Mouse (Mus musculus) embryonic stem cell, embryonic (primary cell): Measurements from ENCODE around the gene Ptgr2.
"Not testable (repeated sequence)": the region's sequence is repeated elsewhere in the genome, so short reads cannot be mapped to it uniquely, and the experiment has no call there.

ENCODE experiments used
- CTCF ChIA-PET, 4 experiments: fragments of 300-600 bp in 2 of 4; fragments of 350-600 bp in 2 of 4; sonication (Branson Sonifier 250); formaldehyde crosslinking; loops; one replicate each; lab custom pipeline; 2022; ENCODE audit warnings: inconsistent platforms in 2 of 4; lab: Charles Lee
- POLR2A ChIA-PET, 4 experiments: fragments of 300-600 bp in 2 of 4; fragments of 350-600 bp in 2 of 4; sonication (Branson Sonifier 250); formaldehyde crosslinking; loops; one replicate each; lab custom pipeline; 2022; ENCODE audit warnings: antibody characterized with exemption in 4 of 4, inconsistent platforms in 1 of 4; lab: Charles Lee

Gene Ptgr2

GRCm38 (mm10) chr12:84278901-84279300 is 6.1 kb upstream of the Ptgr2 start:
- ChIA-PET CTCF (interaction anchor here in 1 of 4 experiments (1.0 kb wide), 1 partner anchor 292 kb away, joined by 4 read pairs; no protein-coding TSS in a partner anchor), POLR2A (interaction anchor here in 1 of 4 experiments (1.1 kb wide), 1 partner anchor 38 kb away, joined by 3 read pairs; the partner anchor contains the start of gene Zfp410)

- ChIA-PET POLR2A (interaction anchor here (0.6 to 2.5 kb wide), 24 partner anchors 9 to 329 kb away, joined by 3 to 19 read pairs (median 4); partner anchors contain the start of genes Zfp410 (in 3 of the 4), Lin52 (in 2 of the 4), Aldh6a1 (in 1 of the 4) and Pnma1 (in 1 of the 4)), CTCF (interaction anchor here in 2 of 4 experiments (0.5 to 1.0 kb wide), 4 partner anchors 122 to 349 kb away, joined by 3 to 10 read pairs (median 4); no protein-coding TSS in a partner anchor)
Observed at GRCm38 (mm10) chr12:84284391-84284790, 641 bp upstream of the Ptgr2 start.

- ChIA-PET POLR2A (interaction anchor here (0.5 to 2.5 kb wide), 38 partner anchors 8 to 1818 kb away, joined by 3 to 19 read pairs (median 4); partner anchors contain the start of genes Zfp410 (in 3 of the 4), Lin52 (in 2 of the 4), Aldh6a1 (in 1 of the 4) and Bbof1 (in 1 of the 4)), CTCF (interaction anchor here in 2 of 4 experiments (0.6 to 1.5 kb wide), 4 partner anchors 15 to 292 kb away, joined by 3 read pairs; no protein-coding TSS in a partner anchor)
Observed at GRCm38 (mm10) chr12:84285593-84285968, 549 bp downstream of the Ptgr2 start.

GRCm38 (mm10) chr12:84288461-84288860 is 3.4 kb downstream of the Ptgr2 start:
- ChIA-PET POLR2A (interaction anchor here in 2 of 4 experiments (0.9 to 1.5 kb wide), 4 partner anchors 13 to 68 kb away, joined by 3 to 4 read pairs (median 3); partner anchors contain the start of gene Zfp410 (in 1 of the 2)), CTCF (interaction anchor here (0.6 to 1.3 kb wide), 9 partner anchors 12 to 302 kb away, joined by 3 to 5 read pairs (median 3); partner anchors contain the start of gene Zfp410 (in 1 of the 4))

- ChIA-PET CTCF (no interaction called here), POLR2A (no interaction called here)
Observed at GRCm38 (mm10) chr12:84297851-84298250, 12.8 kb downstream of the Ptgr2 start.

- POLR2A ChIA-PET, result interaction anchor here in 1 of 4 experiments (1.0 kb wide), 1 partner anchor 18 kb away, joined by 3 read pairs; the partner anchor contains the start of gene Zfp410
- CTCF ChIA-PET, result no interaction called here
Observed at GRCm38 (mm10) chr12:84299265-84299664, 14.2 kb downstream of the Ptgr2 start.

GRCm38 (mm10) chr12:84304101-84304500 is 19.1 kb downstream of the Ptgr2 start:
- POLR2A ChIA-PET, result interaction anchor here in 1 of 4 experiments (0.7 to 0.9 kb wide), 2 partner anchors 41 to 190 kb away, joined by 3 read pairs; partner anchors contain the start of gene Dnal1
- CTCF ChIA-PET, result interaction anchor here in 1 of 4 experiments (0.7 kb wide), 1 partner anchor 788 kb away, joined by 3 read pairs; no protein-coding TSS in a partner anchor

GRCm38 (mm10) chr12:84304554-84304953 is 19.5 kb downstream of the Ptgr2 start:
- POLR2A ChIA-PET, result no interaction called here
- CTCF ChIA-PET, result no interaction called here

GRCm38 (mm10) chr12:84311306-84311705 is 26.3 kb downstream of the Ptgr2 start:
- POLR2A ChIA-PET, result interaction anchor here in 3 of 4 experiments (0.7 to 1.0 kb wide), 3 partner anchors 9 to 282 kb away, joined by 3 to 9 read pairs (median 3); partner anchors contain the start of genes Aldh6a1 (in 1 of the 3) and Lin52 (in 1 of the 3)
- CTCF ChIA-PET, result interaction anchor here in 1 of 4 experiments (0.6 kb wide), 1 partner anchor 450 kb away, joined by 5 read pairs; no protein-coding TSS in a partner anchor

- ChIA-PET CTCF (interaction anchor here in 3 of 4 experiments (1.0 to 1.4 kb wide), 4 partner anchors 28 to 274 kb away, joined by 3 to 7 read pairs (median 3); no protein-coding TSS in a partner anchor), POLR2A (interaction anchor here (0.5 to 3.2 kb wide), 56 partner anchors 9 to 457 kb away, joined by 3 to 23 read pairs (median 4); partner anchors contain the start of genes Aldh6a1 (in 3 of the 4), Lin52 (in 3 of the 4), Ptgr2 (in 3 of the 4) and Rnf113a2 (in 2 of the 4))
Observed at GRCm38 (mm10) chr12:84316006-84316405, 31.0 kb downstream of the Ptgr2 start.

GRCm38 (mm10) chr12:84316721-84317621 is 31.9 kb downstream of the Ptgr2 start, which contains the start of gene Zfp410:
Gene Zfp410, plus strand, starts transcription at chr12:84316852.
- ChIA-PET POLR2A (interaction anchor here (0.5 to 3.2 kb wide), 72 partner anchors 8 to 497 kb away, joined by 3 to 23 read pairs (median 4); partner anchors contain the start of genes Aldh6a1 (in 3 of the 4), Lin52 (in 3 of the 4), Ptgr2 (in 3 of the 4) and Rnf113a2 (in 2 of the 4)), CTCF (interaction anchor here in 3 of 4 experiments (0.6 to 1.4 kb wide), 8 partner anchors 10 to 560 kb away, joined by 3 to 7 read pairs (median 4); no protein-coding TSS in a partner anchor)

- ChIA-PET POLR2A (interaction anchor here in 3 of 4 experiments (0.6 to 2.3 kb wide), 5 partner anchors 10 to 133 kb away, joined by 3 to 8 read pairs (median 4); partner anchors contain the start of gene Zfp410 (in 2 of the 3)), CTCF (interaction anchor here in 2 of 4 experiments (0.5 to 0.6 kb wide), 2 partner anchors 10 to 31 kb away, joined by 3 to 4 read pairs; partner anchors contain the start of gene Zfp410 (in 1 of the 2))
Observed at GRCm38 (mm10) chr12:84327111-84327512, 42.1 kb downstream of the Ptgr2 start.

- CTCF ChIA-PET, result interaction anchor here in 1 of 4 experiments (0.9 kb wide), 1 partner anchor 11 kb away, joined by 3 read pairs; no protein-coding TSS in a partner anchor
Observed at GRCm38 (mm10) chr12:84336963-84337625, 52.1 kb downstream of the Ptgr2 start.

GRCm38 (mm10) chr12:84347192-84347591 is 62.2 kb downstream of the Ptgr2 start:
- ChIA-PET CTCF (interaction anchor here in 3 of 4 experiments (0.6 to 1.4 kb wide), 4 partner anchors 11 to 215 kb away, joined by 3 to 5 read pairs (median 4); partner anchors contain the start of gene Zfp410 (in 1 of the 3)), POLR2A (interaction anchor here in 2 of 4 experiments (0.7 to 2.8 kb wide), 10 partner anchors 9 to 116 kb away, joined by 3 to 9 read pairs (median 4); partner anchors contain the start of genes Coq6 (in 2 of the 2), Fam161b (in 2 of the 2), Aldh6a1 (in 1 of the 2) and Lin52 (in 1 of the 2))

More at GRCm38 (mm10) chr12:84336963-84337625, 52.1 kb downstream of the Ptgr2 start:
- POLR2A ChIA-PET, result interaction anchor here in 2 of 4 experiments (0.6 to 2.3 kb wide), 4 partner anchors 10 to 333 kb away, joined by 3 to 6 read pairs (median 3); partner anchors contain the start of gene Zfp410 (in 1 of the 2)

- CTCF ChIA-PET, POLR2A ChIA-PET: not testable (repeated sequence)
Observed at GRCm38 (mm10) chr12:84358699-84359098, 73.7 kb downstream of the Ptgr2 start.
